Mouse (Mus musculus) heart, embryonic 13.5 days (tissue): ENCODE data around the gene Tcf7l2. TPM values are rescaled to one million over a fixed set of nuclear protein-coding genes. Genes with fewer than 3 reads are reported as not detected.

Experiments used
- ATAC-seq: fragments of 200-750 bp; cut with Nextera tagmentation; 2 replicates; pipeline ENCODE4 v1.8.0; 2017; ENCODE audit warnings: moderate TSS enrichment; ENCODE audit not compliant: insufficient number of reproducible peaks, low FRiP score, low TSS enrichment; ENCODE audit errors: extremely low read depth
- H3K27ac ChIP-seq: fragments of 300-500 bp; sonication (generic); replicated peaks from 2 replicates; pipeline ENCODE4 v1.5.1; 2015; ENCODE audit warnings: moderate library complexity, mild to moderate bottlenecking, inconsistent platforms
- H3K27me3 ChIP-seq: fragments of 300-500 bp; sonication (generic); replicated peaks from 2 replicates; pipeline ENCODE4 v1.6.1; 2015; ENCODE audit warnings: mild to moderate bottlenecking, inconsistent platforms
- H3K36me3 ChIP-seq: fragments of 300-500 bp; sonication (generic); 2 replicates; pipeline ENCODE4 v1.6.1; 2015; ENCODE audit warnings: mild to moderate bottlenecking, inconsistent platforms
- H3K4me1 ChIP-seq: fragments of 300-500 bp; sonication (generic); 2 replicates; pipeline ENCODE4 v1.6.1; 2015; ENCODE audit warnings: inconsistent platforms
- H3K4me2 ChIP-seq: fragments of 300-500 bp; sonication (generic); 2 replicates; pipeline ENCODE4 v1.6.1; 2015; ENCODE audit warnings: inconsistent platforms, mild to moderate bottlenecking, moderate library complexity
- H3K4me3 ChIP-seq: fragments of 300-500 bp; sonication (generic); 2 replicates; pipeline ENCODE4 v1.5.1; 2015; ENCODE audit warnings: moderate library complexity, mild to moderate bottlenecking, inconsistent platforms
- H3K9ac ChIP-seq: fragments of 300-500 bp; sonication (generic); 2 replicates; pipeline ENCODE4 v1.6.1; 2015; ENCODE audit warnings: inconsistent platforms, mild to moderate bottlenecking, moderate library complexity
- H3K9me3 ChIP-seq: fragments of 300-500 bp; sonication (generic); 2 replicates; pipeline ENCODE4 v1.6.1; 2016; ENCODE audit warnings: inconsistent platforms
- WGBS: fragments of 180-500 bp; shearing (Covaris S2); methylation state at CpG from one replicate; pipeline ENCODE4 v1.1.7; 2015; ENCODE audit warnings: mixed read lengths; 5-methylcytosine and 5-hydroxymethylcytosine counted together
- polyA plus RNA-seq: library from polyadenylated mRNA; unstranded; fragments of >200 nt; fragmentation: Nextera tagmentation; extraction: Ambion mirVana; gene quantifications from 2 replicates; pipeline ENCODE4 v1.2.1, GENCODE M21; 2015

Gene Tcf7l2
- polyA plus RNA-seq, 1 experiment from 2014 or later: 42.6 TPM

GRCm38 (mm10) chr19:55747237-55747925, 5.8 kb downstream of the Tcf7l2 start:
- WGBS: 24% methylated on average over 13 of the region's 13 CpGs
- Histone ChIP-seq H3K9ac (peak overlapping the region; percentile 72), H3K9me3 (no peaks in the 10 kb centered on the region), H3K27me3 (no peaks in the 10 kb centered on the region), H3K27ac (peak overlapping the region; percentile 74), H3K36me3 (no peaks in the 10 kb centered on the region), H3K4me2 (peak overlapping the region; percentile 94), H3K4me1 (peaks cover 78% of the 10 kb centered on the region), H3K4me3 (peak overlapping the region; percentile 8; the same call in 1 of the 2 replicates)
- ATAC-seq: no peak

GRCm38 (mm10) chr19:55747926-55748291, 6.3 kb downstream of the Tcf7l2 start:
- 41% methylated on average over 6 of the region's 6 CpGs for WGBS
- Histone ChIP-seq H3K4me3 (peak overlapping the region; percentile 31; the same call in 1 of the 2 replicates), H3K4me2 (peak overlapping the region; percentile 94), H3K36me3 (no peaks in the 10 kb centered on the region), H3K27me3 (no peaks in the 10 kb centered on the region), H3K9ac (peak overlapping the region; percentile 72), H3K9me3 (no peaks in the 10 kb centered on the region), H3K27ac (peak overlapping the region; percentile 74), H3K4me1 (peaks cover 83% of the 10 kb centered on the region)
- ATAC-seq: no peak

- H3K4me3 ChIP-seq: peak overlapping the region; percentile 31
These were observed 7.2 kb downstream of the Tcf7l2 start for GRCm38 (mm10) chr19:55748801-55749200.

GRCm38 (mm10) chr19:55749532-55749931, 7.9 kb downstream of the Tcf7l2 start:
- WGBS: 58% methylated on average over 7 of the region's 7 CpGs
- peak overlapping the region; percentile 94 for H3K4me2 ChIP-seq
- H3K27ac ChIP-seq: peak overlapping the region; percentile 74; the same call in 1 of the 2 replicates
- no peaks in the 10 kb centered on the region for H3K36me3 ChIP-seq
- H3K9me3 ChIP-seq: no peaks in the 10 kb centered on the region
- H3K4me3 ChIP-seq: no peak overlapping the region
- peaks cover 96% of the 10 kb centered on the region for H3K4me1 ChIP-seq
- no peaks in the 10 kb centered on the region for H3K27me3 ChIP-seq
- ATAC-seq: no peak
- peak overlapping the region; percentile 72 for H3K9ac ChIP-seq

More at GRCm38 (mm10) chr19:55748801-55749200, 7.2 kb downstream of the Tcf7l2 start:
- Histone ChIP-seq H3K27me3 (no peaks in the 10 kb centered on the region), H3K9ac (peak overlapping the region; percentile 72), H3K36me3 (no peaks in the 10 kb centered on the region), H3K9me3 (no peaks in the 10 kb centered on the region), H3K27ac (peak overlapping the region; percentile 74), H3K4me1 (peaks cover 90% of the 10 kb centered on the region), H3K4me2 (peak overlapping the region; percentile 94)
- ATAC-seq: no peak
- 12% methylated on average over 6 of the region's 6 CpGs for WGBS

GRCm38 (mm10) chr19:55750048-55750447, 8.4 kb downstream of the Tcf7l2 start:
- ATAC-seq: no peak
- H3K9me3 ChIP-seq: no peaks in the 10 kb centered on the region
- H3K4me2 ChIP-seq: no peak overlapping the region
- 65% methylated on average over 13 of the region's 13 CpGs for WGBS
- peak overlapping the region; percentile 72; the same call in 1 of the 2 replicates for H3K9ac ChIP-seq
- no peak overlapping the region for H3K4me3 ChIP-seq
- H3K27me3 ChIP-seq: no peaks in the 10 kb centered on the region
- H3K4me1 ChIP-seq: peaks cover 96% of the 10 kb centered on the region
- no peak overlapping the region for H3K27ac ChIP-seq
- H3K36me3 ChIP-seq: peaks cover 5% of the 10 kb centered on the region; the same call in 1 of the 2 replicates

- WGBS: 69% methylated on average over 7 of the region's 7 CpGs
- peaks cover 95% of the 10 kb centered on the region for H3K4me1 ChIP-seq
- no peak for ATAC-seq
These were observed 8.8 kb downstream of the Tcf7l2 start for GRCm38 (mm10) chr19:55750465-55750864.

GRCm38 (mm10) chr19:55752861-55753260, 11.2 kb downstream of the Tcf7l2 start:
- H3K4me2 ChIP-seq: no peak overlapping the region
- peak overlapping the region; percentile 21 for H3K27ac ChIP-seq
- H3K36me3 ChIP-seq: peaks cover 15% of the 10 kb centered on the region
- H3K9ac ChIP-seq: no peak overlapping the region
- no peaks in the 10 kb centered on the region for H3K27me3 ChIP-seq
- H3K4me1 ChIP-seq: peaks cover 96% of the 10 kb centered on the region
- H3K9me3 ChIP-seq: no peaks in the 10 kb centered on the region
- H3K4me3 ChIP-seq: no peak overlapping the region
- WGBS: 59% methylated on average over 8 of the region's 8 CpGs
- no peak for ATAC-seq

More at GRCm38 (mm10) chr19:55750465-55750864, 8.8 kb downstream of the Tcf7l2 start:
- Histone ChIP-seq H3K9me3 (no peaks in the 10 kb centered on the region), H3K27ac (no peak overlapping the region), H3K4me3 (no peak overlapping the region), H3K36me3 (peaks cover 9% of the 10 kb centered on the region), H3K9ac (no peak overlapping the region; the same call in 1 of the 2 replicates), H3K4me2 (no peak overlapping the region), H3K27me3 (no peaks in the 10 kb centered on the region)

- no peak for ATAC-seq
- Histone ChIP-seq H3K36me3 (peaks cover 15% of the 10 kb centered on the region), H3K4me1 (peaks cover 86% of the 10 kb centered on the region), H3K4me3 (no peak overlapping the region), H3K27me3 (no peaks in the 10 kb centered on the region), H3K27ac (peak overlapping the region; percentile 71), H3K9me3 (no peaks in the 10 kb centered on the region), H3K9ac (no peak overlapping the region), H3K4me2 (peak overlapping the region; percentile 38)
- 36% methylated on average over 7 of the region's 7 CpGs for WGBS
These were observed 12.7 kb downstream of the Tcf7l2 start for GRCm38 (mm10) chr19:55754303-55754702.

GRCm38 (mm10) chr19:55755462-55755861, 13.8 kb downstream of the Tcf7l2 start:
- no peak overlapping the region for H3K4me3 ChIP-seq
- no peak overlapping the region for H3K9ac ChIP-seq
- peaks cover 15% of the 10 kb centered on the region for H3K36me3 ChIP-seq
- H3K4me2 ChIP-seq: no peak overlapping the region
- ATAC-seq: no peak
- H3K9me3 ChIP-seq: no peaks in the 10 kb centered on the region
- peaks cover 74% of the 10 kb centered on the region for H3K4me1 ChIP-seq
- no peaks in the 10 kb centered on the region for H3K27me3 ChIP-seq
- H3K27ac ChIP-seq: no peak overlapping the region
- 91% methylated on average over 9 of the region's 9 CpGs for WGBS

- H3K9ac ChIP-seq: peak overlapping the region; percentile 55; the same call in 1 of the 2 replicates
- no peaks in the 10 kb centered on the region for H3K27me3 ChIP-seq
- ATAC-seq: no peak
- H3K36me3 ChIP-seq: peaks cover 20% of the 10 kb centered on the region
- no peaks in the 10 kb centered on the region for H3K9me3 ChIP-seq
- peak overlapping the region; percentile 74 for H3K27ac ChIP-seq
- H3K4me1 ChIP-seq: peaks cover 71% of the 10 kb centered on the region
- H3K4me2 ChIP-seq: peak overlapping the region; percentile 33; the same call in 1 of the 2 replicates
- WGBS: 52% methylated on average over 8 of the region's 8 CpGs
- H3K4me3 ChIP-seq: no peak overlapping the region
These were observed 15.1 kb downstream of the Tcf7l2 start for GRCm38 (mm10) chr19:55756707-55757106.

GRCm38 (mm10) chr19:55757403-55757802, 15.8 kb downstream of the Tcf7l2 start:
- Histone ChIP-seq H3K27ac (peak overlapping the region; percentile 74), H3K9ac (peak overlapping the region; percentile 55; the same call in 1 of the 2 replicates), H3K27me3 (no peaks in the 10 kb centered on the region), H3K36me3 (peaks cover 23% of the 10 kb centered on the region), H3K4me3 (no peak overlapping the region), H3K4me2 (peak overlapping the region; percentile 33; the same call in 1 of the 2 replicates), H3K9me3 (no peaks in the 10 kb centered on the region), H3K4me1 (peaks cover 64% of the 10 kb centered on the region)
- WGBS: 46% methylated on average over 6 of the region's 6 CpGs
- no peak for ATAC-seq

- ATAC-seq: no peak
- Histone ChIP-seq H3K27me3 (no peaks in the 10 kb centered on the region), H3K4me2 (no peak overlapping the region), H3K36me3 (peaks cover 26% of the 10 kb centered on the region), H3K4me3 (no peak overlapping the region), H3K9me3 (no peaks in the 10 kb centered on the region), H3K4me1 (peaks cover 64% of the 10 kb centered on the region), H3K9ac (no peak overlapping the region), H3K27ac (no peak overlapping the region)
These were observed 16.5 kb downstream of the Tcf7l2 start for GRCm38 (mm10) chr19:55758158-55758557.
